9 mouse cellular contexts compared by ENCODE assay signal in the genomic region with DNA sequence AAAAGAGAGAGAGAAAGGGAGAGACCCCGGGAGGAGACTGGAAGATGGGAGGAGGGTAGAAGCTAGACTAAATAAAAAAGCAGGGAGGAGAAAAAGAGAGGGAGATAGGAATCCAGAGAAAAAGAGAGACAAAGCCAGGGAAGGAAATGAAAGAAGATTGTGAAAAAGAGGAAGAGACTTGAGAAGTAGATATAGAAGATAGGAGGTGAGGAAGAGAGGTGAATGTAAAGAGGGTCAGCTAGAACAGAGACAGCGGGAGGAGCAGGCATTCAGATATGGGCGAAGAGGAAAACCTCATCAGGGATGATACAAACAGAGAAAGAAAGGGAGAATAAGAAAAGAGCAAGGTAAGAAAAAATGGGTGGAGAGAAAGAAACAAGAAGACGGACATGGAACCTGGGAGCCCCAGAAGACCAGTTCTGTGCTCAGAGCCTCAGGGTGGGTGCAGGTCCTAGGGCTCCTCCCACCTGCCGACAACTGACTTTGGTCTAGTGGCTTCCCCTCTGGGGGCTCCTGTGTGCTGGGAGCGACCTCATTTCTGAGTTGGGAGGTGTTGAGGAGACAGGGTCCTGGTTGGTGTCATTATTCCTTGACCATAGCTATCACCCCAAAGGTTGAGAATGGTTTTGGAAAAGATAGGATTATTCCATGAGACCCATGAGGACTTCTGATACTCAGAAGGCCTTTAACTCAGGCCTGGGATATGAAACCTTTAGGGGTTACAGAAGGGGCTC. TPM values are rescaled to one million over a fixed set of nuclear protein-coding genes. Genes with fewer than 3 reads are reported as not detected.
DNase-seq lines count a peak whose midpoint lies in the region; ATAC-seq lines count a peak whose summit lies in the region.
"Had no signal": no experiment of that assay in that cellular context is flagged by ENCODE, and none has a peak within 500 bp of the region (broad histone marks: within the 10 kb centered on the region; RNA-seq: fewer than 3 reads in every experiment).

No protein-coding gene starts in this region.

- H3K4me1 ChIP-seq in intestine, embryonic 16.5 days (ENCODE audit: control insufficient read depth, insufficient read depth, low read length) = peaks cover 37% of the 10 kb centered on the region
- H3K4me1 ChIP-seq in neural tube, embryonic 12.5 days = peaks cover 48% of the 10 kb centered on the region

- peak overlapping the region; percentile 79 for H3K4me2 ChIP-seq in intestine, embryonic 16.5 days (ENCODE audit: low read depth, low read length)
- H3K4me2 ChIP-seq in neural tube, embryonic 12.5 days (replicated peaks) = peak overlapping the region; percentile 93

- H3K27me3 ChIP-seq in intestine, embryonic 16.5 days (replicated peaks; ENCODE audit: control insufficient read depth, insufficient read depth, low read length) = no peaks in the 10 kb centered on the region
- H3K27me3 ChIP-seq in neural tube, embryonic 12.5 days (replicated peaks) = no peaks in the 10 kb centered on the region

- H3K36me3 ChIP-seq in intestine, embryonic 16.5 days (ENCODE audit: control insufficient read depth, insufficient read depth, low read length) = no peaks in the 10 kb centered on the region
- peaks cover 30% of the 10 kb centered on the region for H3K36me3 ChIP-seq in neural tube, embryonic 12.5 days

- peak overlapping the region; percentile 83 for H3K9ac ChIP-seq in intestine, embryonic 16.5 days (ENCODE audit: low read depth, low read length)
- H3K9ac ChIP-seq in neural tube, embryonic 12.5 days = peak overlapping the region; percentile 94

- no peak for ATAC-seq in intestine, embryonic 16.5 days
- ATAC-seq in neural tube, embryonic 12.5 days (ENCODE audit: low FRiP score, low read depth) = no peak

- H3K4me3 ChIP-seq in intestine, embryonic 16.5 days (ENCODE audit: low read length) = peak overlapping the region; percentile 73
- H3K4me3 ChIP-seq in neural tube, embryonic 12.5 days = peak overlapping the region; percentile 82

- peak; percentile 25 to 40 for DNase-seq in cerebellum, adult 18-20 months
- no peak for DNase-seq in cerebellum, adult 11 months
- DNase-seq in thymus, postnatal 0 days (ENCODE audit: low spot score) = peak; percentile 4
- no peak for DNase-seq in thymus, postnatal 10 days (ENCODE audit: low spot score in 2 of 2)
- no peak for DNase-seq in frontal cortex, postnatal 14 days (ENCODE audit: low spot score in 2 of 2)
- DNase-seq in gastrocnemius, postnatal 36 days = no peak

- intact Hi-C loops in gastrocnemius, postnatal 36 days (cut with DNase I) = no loop called here

- peak overlapping the region; percentile 98 for H3K27ac ChIP-seq in intestine, embryonic 16.5 days (ENCODE audit: low read length)
- peak overlapping the region; percentile 98 for H3K27ac ChIP-seq in neural tube, embryonic 12.5 days

- 10% methylated on average over 6 of the region's 6 CpGs for WGBS in intestine, embryonic 16.5 days
- whole genome bisulfite sequencing in neural tube, embryonic 12.5 days = 3% methylated on average over 6 of the region's 6 CpGs

- H3K9me3 ChIP-seq in intestine, embryonic 16.5 days (ENCODE audit: control insufficient read depth, low read length) = no peaks in the 10 kb centered on the region
- H3K9me3 ChIP-seq in neural tube, embryonic 12.5 days = no peaks in the 10 kb centered on the region

RNA-seq across cellular contexts. Expression of a gene that starts 2.3 kb away (rescaled TPM):
- polyA plus RNA-seq in thymus, postnatal 0 days (2015; fragmentation: Nextera tagmentation; extraction: Ambion mirVana) = 5.5 and 8.0 TPM in 2 replicates
- polyA plus RNA-seq in intestine, embryonic 16.5 days (2015; fragmentation: Nextera tagmentation; extraction: Ambion mirVana) = 13.7 and 14.5 TPM in 2 replicates
- 48.1 and 54.2 TPM in 2 replicates for polyA plus RNA-seq in neural tube, embryonic 12.5 days (2016; fragmentation: Nextera tagmentation; extraction: Ambion mirVana)
- 1 to 10 TPM; 8.7 to 9.4 TPM for total RNA-seq in gastrocnemius, postnatal 36 days (2021)

RNA-seq across cellular contexts. Expression of a gene that starts 25.8 kb away (rescaled TPM):
- 0.36 and 0.40 TPM in 2 replicates for polyA plus RNA-seq in thymus, postnatal 0 days (2015; fragmentation: Nextera tagmentation; extraction: Ambion mirVana)
- polyA plus RNA-seq in intestine, embryonic 16.5 days (2015; fragmentation: Nextera tagmentation; extraction: Ambion mirVana) = 0.34 and 0.56 TPM in 2 replicates
- polyA plus RNA-seq in neural tube, embryonic 12.5 days (2016; fragmentation: Nextera tagmentation; extraction: Ambion mirVana) = 1.1 and 1.3 TPM in 2 replicates
- under 1 TPM in 1 of 2 experiments, not detected in 1; 0.26 TPM for total RNA-seq in gastrocnemius, postnatal 36 days (2021)

RNA-seq across cellular contexts. Expression of a gene that starts 54.5 kb away (rescaled TPM):
- polyA plus RNA-seq in thymus, postnatal 0 days (2015; fragmentation: Nextera tagmentation; extraction: Ambion mirVana) = 0.36 TPM in 1 of 2 replicates, not detected in the other
- polyA plus RNA-seq in intestine, embryonic 16.5 days (2015; fragmentation: Nextera tagmentation; extraction: Ambion mirVana) = 0.29 and 0.60 TPM in 2 replicates
- polyA plus RNA-seq in neural tube, embryonic 12.5 days (2016; fragmentation: Nextera tagmentation; extraction: Ambion mirVana) = 0.34 TPM in 1 of 2 replicates, not detected in the other
- not detected for total RNA-seq in gastrocnemius, postnatal 36 days (2021)

RNA-seq across cellular contexts. Expression of a gene that starts 58.4 kb away (rescaled TPM):
- 0.22 and 0.34 TPM in 2 replicates for polyA plus RNA-seq in thymus, postnatal 0 days (2015; fragmentation: Nextera tagmentation; extraction: Ambion mirVana)
- 0.32 and 0.61 TPM in 2 replicates for polyA plus RNA-seq in intestine, embryonic 16.5 days (2015; fragmentation: Nextera tagmentation; extraction: Ambion mirVana)
- not detected in 2 replicates for polyA plus RNA-seq in neural tube, embryonic 12.5 days (2016; fragmentation: Nextera tagmentation; extraction: Ambion mirVana)
- total RNA-seq in gastrocnemius, postnatal 36 days (2021) = not detected

RNA-seq across cellular contexts. Expression of a gene that starts 58.4 kb away (rescaled TPM):
- polyA plus RNA-seq in thymus, postnatal 0 days (2015; fragmentation: Nextera tagmentation; extraction: Ambion mirVana) = not detected in 2 replicates
- polyA plus RNA-seq in intestine, embryonic 16.5 days (2015; fragmentation: Nextera tagmentation; extraction: Ambion mirVana) = not detected in 2 replicates
- not detected in 2 replicates for polyA plus RNA-seq in neural tube, embryonic 12.5 days (2016; fragmentation: Nextera tagmentation; extraction: Ambion mirVana)
- not detected for total RNA-seq in gastrocnemius, postnatal 36 days (2021)
- polyA plus RNA-seq: gonadal fat pad, adult 2 months had no signal

Comparison
In these comparisons a context has a peak if more than half of its experiments do, and no peak if none do; other contexts are left out.
1. DNase-seq: peak in cerebellum, adult 18-20 months (2 of 2) and thymus, postnatal 0 days (single experiment); none in cerebellum, adult 11 months (single experiment), thymus, postnatal 10 days (0 of 2), frontal cortex, postnatal 14 days (0 of 2) and gastrocnemius, postnatal 36 days (0 of 2).